Mouse (Mus musculus) heart, postnatal 0 days (tissue): Measurements from ENCODE around the gene Acadm. TPM values are rescaled to one million over a fixed set of nuclear protein-coding genes. Genes with fewer than 3 reads are reported as not detected.

Experiments
- ATAC-seq: fragments of 200-750 bp; cut with Nextera tagmentation; 2 replicates; pipeline ENCODE4 v1.8.0; 2017; ENCODE audit warnings: low read depth, moderate number of reproducible peaks, moderate library complexity; ENCODE audit not compliant: insufficient read depth
- DNase-seq: peaks from one replicate; pipeline ENCODE4 v3.0.0-alpha.2; 2016; ENCODE audit warnings: low spot score
- H3K27ac ChIP-seq: fragments of 300-500 bp; sonication (generic); 2 replicates; pipeline ENCODE4 v1.5.1; 2014; ENCODE audit warnings: low read depth, mild to moderate bottlenecking
- H3K27me3 ChIP-seq: fragments of 300-500 bp; sonication (generic); 2 replicates; pipeline ENCODE4 v1.6.1; 2014; ENCODE audit warnings: low read length, mixed read lengths; ENCODE audit not compliant: control insufficient read depth, insufficient read depth
- H3K36me3 ChIP-seq: fragments of 300-500 bp; sonication (generic); replicated peaks from 2 replicates; pipeline ENCODE4 v1.6.1; 2014; ENCODE audit warnings: low read length, mixed read lengths; ENCODE audit not compliant: control insufficient read depth, insufficient read depth
- H3K4me1 ChIP-seq: fragments of 300-500 bp; sonication (generic); 2 replicates; pipeline ENCODE4 v1.6.1; 2014; ENCODE audit warnings: antibody characterized with exemption; ENCODE audit not compliant: control insufficient read depth, insufficient read depth
- H3K4me2 ChIP-seq: fragments of 300-500 bp; sonication (generic); 2 replicates; pipeline ENCODE4 v1.6.1; 2014; ENCODE audit warnings: low read depth, mild to moderate bottlenecking, low read length, moderate library complexity
- H3K4me3 ChIP-seq: fragments of 300-500 bp; sonication (generic); 2 replicates; pipeline ENCODE4 v1.5.1; 2014; ENCODE audit warnings: low read depth, low read length
- H3K9ac ChIP-seq: fragments of 300-500 bp; sonication (generic); replicated peaks from 2 replicates; pipeline ENCODE4 v1.6.1; 2014; ENCODE audit warnings: low read depth, low read length, mixed read lengths
- H3K9me3 ChIP-seq: fragments of 300-500 bp; sonication (generic); replicated peaks from 2 replicates; pipeline ENCODE4 v1.6.1; 2016; ENCODE audit warnings: low read length; ENCODE audit not compliant: control insufficient read depth
- CTCF ChIP-seq: IDR thresholded peaks from 2 replicates; pipeline ENCODE4 v1.5.1; 2016; ENCODE audit warnings: antibody characterized with exemption, control low read depth, low read depth
- EP300 ChIP-seq: IDR thresholded peaks from 2 replicates; pipeline ENCODE4 v1.6.1; 2016; ENCODE audit warnings: antibody characterized with exemption, low read depth
- WGBS: fragments of 180-500 bp; shearing (Covaris S2); extraction: QIAGEN DNeasy Blood & Tissue Kit; methylation state at CpG from one replicate; pipeline ENCODE4 v1.1.7; 2014; 5-methylcytosine and 5-hydroxymethylcytosine counted together
- polyA plus RNA-seq: library from polyadenylated mRNA; unstranded; fragments of >200 nt; fragmentation: Nextera tagmentation; extraction: Ambion mirVana; gene quantifications from 2 replicates; pipeline ENCODE4 v1.2.1, GENCODE M21; 2015
- total RNA-seq: library from RNA; depleted of rRNA; stranded (reverse); fragments of >200 nt; gene quantifications from 2 replicates; pipeline ENCODE4 v1.2.3, GENCODE M21; 2014; ENCODE audit warnings: low replicate concordance

Acadm gene
- total and polyA plus RNA-seq, 2 experiments from 2014 or later: 333 to 642 TPM

- no peak overlapping the region for H3K27ac ChIP-seq
- ATAC-seq (no peak), DNase-seq (no peak)
- peaks cover 24% of the 10 kb centered on the region for H3K4me1 ChIP-seq
- H3K4me3 ChIP-seq: no peak overlapping the region
- H3K27me3 ChIP-seq: no peaks in the 10 kb centered on the region
- TF ChIP-seq EP300 (no peak), CTCF (no peak)
- H3K36me3 ChIP-seq: peaks cover 43% of the 10 kb centered on the region
- H3K4me2 ChIP-seq: no peak overlapping the region
- WGBS: 51% methylated on average over 8 of the region's 8 CpGs
- H3K9ac ChIP-seq: no peak overlapping the region
- no peaks in the 10 kb centered on the region for H3K9me3 ChIP-seq
These were observed 4.4 kb downstream of the Acadm start for GRCm38 (mm10) chr3:153940021-153940420.

- 86% methylated on average over 17 of the region's 17 CpGs for WGBS
- TF ChIP-seq EP300: no peak
- no peak for TF ChIP-seq CTCF
These were observed 7.2 kb downstream of the Acadm start for GRCm38 (mm10) chr3:153937116-153937810.

GRCm38 (mm10) chr3:153935878-153936277 lies 8.6 kb downstream of the Acadm start:
- H3K4me2 ChIP-seq: peak overlapping the region; percentile 26; the same call in 1 of the 2 replicates
- peak; percentile 89 for ATAC-seq
- H3K4me1 ChIP-seq: peaks cover 9% of the 10 kb centered on the region
- peak; percentile 94 for DNase-seq
- TF ChIP-seq CTCF (no peak), EP300 (peak; percentile 66; the same call in 1 of the 2 replicates)
- no peaks in the 10 kb centered on the region for H3K9me3 ChIP-seq
- WGBS: 30% methylated on average over 9 of the region's 9 CpGs
- H3K27ac ChIP-seq: peak overlapping the region; percentile 96
- no peaks in the 10 kb centered on the region for H3K27me3 ChIP-seq
- 0 out of 2 replicates have a peak overlapping the region, but pooled peaks have one; percentile 29 for H3K9ac ChIP-seq
- H3K4me3 ChIP-seq: no peak overlapping the region
- H3K36me3 ChIP-seq: peaks cover 71% of the 10 kb centered on the region

More at GRCm38 (mm10) chr3:153937116-153937810, 7.2 kb downstream of the Acadm start:
- peaks cover 69% of the 10 kb centered on the region for H3K36me3 ChIP-seq
- H3K9me3 ChIP-seq: no peaks in the 10 kb centered on the region
- peaks cover 15% of the 10 kb centered on the region for H3K4me1 ChIP-seq
- H3K4me2 ChIP-seq: no peak overlapping the region
- H3K27ac ChIP-seq: no peak overlapping the region
- no peak overlapping the region for H3K4me3 ChIP-seq
- DNase-seq (no peak), ATAC-seq (no peak)
- H3K9ac ChIP-seq: no peak overlapping the region
- no peaks in the 10 kb centered on the region for H3K27me3 ChIP-seq

GRCm38 (mm10) chr3:153932461-153932860 lies 12.0 kb downstream of the Acadm start:
- Histone ChIP-seq H3K4me1 (peaks cover 9% of the 10 kb centered on the region), H3K27ac (no peak overlapping the region), H3K27me3 (no peaks in the 10 kb centered on the region), H3K9me3 (no peaks in the 10 kb centered on the region), H3K4me3 (no peak overlapping the region), H3K4me2 (no peak overlapping the region), H3K36me3 (peaks cover 76% of the 10 kb centered on the region), H3K9ac (no peak overlapping the region)
- TF ChIP-seq CTCF (no peak), EP300 (no peak)
- ATAC-seq (no peak), DNase-seq (no peak)
- WGBS: 85% methylated on average over 5 of the region's 5 CpGs

GRCm38 (mm10) chr3:153929526-153929925 lies 14.9 kb downstream of the Acadm start:
- Histone ChIP-seq H3K9me3 (no peaks in the 10 kb centered on the region), H3K9ac (no peak overlapping the region), H3K27me3 (no peaks in the 10 kb centered on the region), H3K4me2 (no peak overlapping the region), H3K36me3 (peaks cover 83% of the 10 kb centered on the region), H3K27ac (no peak overlapping the region), H3K4me3 (no peak overlapping the region), H3K4me1 (no peaks in the 10 kb centered on the region)
- DNase-seq (no peak), ATAC-seq (no peak)
- no peak for TF ChIP-seq EP300
- no peak for TF ChIP-seq CTCF
- WGBS: 78% methylated on average over 11 of the region's 11 CpGs
